In genomic region chr13:103539577-103539976, GRCm38 (mm10) we compare ENCODE assay signal across 13 mouse cellular contexts.
A peak's percentile ranks its signal among the peaks of the same experiment; 100 is the strongest.
DNase-seq lines count a peak whose midpoint lies in the region; TF ChIP-seq lines count a peak whose summit lies in the region.
"Had no signal": no experiment of that assay in that cellular context is flagged by ENCODE, and none has a peak within 500 bp of the region (broad histone marks: within the 10 kb centered on the region; RNA-seq: fewer than 3 reads in every experiment).

No protein-coding gene starts in this region.

- no peaks in the 10 kb centered on the region for H3K4me1 ChIP-seq in embryonic fibroblast, embryonic 13.5 days (ENCODE audit: control insufficient read depth, insufficient read depth, low read length)
- H3K4me1 ChIP-seq: heart, embryonic 15.5 days; hindbrain, embryonic 15.5 days; liver, embryonic 12.5 days had no signal

- 0 out of 2 replicates have a peak overlapping the region, but pooled peaks have one; percentile 23 for H3K27ac ChIP-seq in embryonic fibroblast, embryonic 13.5 days (ENCODE audit: insufficient read depth, low read length)
- no peak overlapping the region for H3K27ac ChIP-seq in layer of hippocampus, adult 2 months
- H3K27ac ChIP-seq: heart, embryonic 15.5 days; hindbrain, embryonic 15.5 days; liver, embryonic 12.5 days had no signal

- TF ChIP-seq POLR2A in embryonic fibroblast, embryonic 13.5 days (IDR thresholded peaks at IDR 0.05; ENCODE audit: low read depth, low read length), result no peak

- no peak for TF ChIP-seq CTCF in embryonic fibroblast, embryonic 13.5 days (IDR thresholded peaks at IDR 0.05; ENCODE audit: borderline replicate concordance, insufficient read depth, low read length)
- no peak for TF ChIP-seq CTCF in layer of hippocampus, adult 2 months (conservative IDR thresholded peaks at IDR 0.05)

- H3K4me3 ChIP-seq in embryonic fibroblast, embryonic 13.5 days (ENCODE audit: insufficient read depth, low read length), result no peak overlapping the region
- H3K4me3 ChIP-seq in layer of hippocampus, adult 2 months, result no peak overlapping the region
- H3K4me3 ChIP-seq: heart, embryonic 15.5 days; hindbrain, embryonic 15.5 days; liver, embryonic 12.5 days had no signal

- peak; percentile 7 to 18 for DNase-seq in heart, adult 18-20 months
- no peak for DNase-seq in heart, postnatal 4 days
- peak; percentile 80 to 93 for DNase-seq in adrenal gland, adult (ENCODE audit: inconsistent age in 2 of 2, low spot score in 1 of 2)
- peak; percentile 8 to 34 for DNase-seq in lung, postnatal 4 days
- no peak for DNase-seq in layer of hippocampus, adult 2 months (ENCODE audit: low spot score in 2 of 2)
- DNase-seq in kidney, adult 11 months, result no peak
- DNase-seq in kidney, adult 8-10 months, result no peak
- DNase-seq: cerebellum, adult 2 months; thymus, postnatal 25 days had no signal

Comparison
In these comparisons a context has a peak if more than half of its experiments do, and no peak if none do; other contexts are left out.
1. DNase-seq: peak in heart, adult 18-20 months (2 of 2), adrenal gland, adult (2 of 2) and lung, postnatal 4 days (2 of 2); none in heart, postnatal 4 days (single experiment), layer of hippocampus, adult 2 months (0 of 2), kidney, adult 11 months (single experiment) and kidney, adult 8-10 months (0 of 2).